Mouse (Mus musculus): Measurements from ENCODE around the gene Usp46. TPM values are rescaled to one million over a fixed set of nuclear protein-coding genes. Genes with fewer than 3 reads are reported as not detected.
"Not testable (repeated sequence)": the region's sequence is repeated elsewhere in the genome, so short reads cannot be mapped to it uniquely, and the experiment has no call there.

The Usp46 gene
- polyA plus RNA-seq, 1 experiment from 2014 or later: 52.3 TPM

DNA sequence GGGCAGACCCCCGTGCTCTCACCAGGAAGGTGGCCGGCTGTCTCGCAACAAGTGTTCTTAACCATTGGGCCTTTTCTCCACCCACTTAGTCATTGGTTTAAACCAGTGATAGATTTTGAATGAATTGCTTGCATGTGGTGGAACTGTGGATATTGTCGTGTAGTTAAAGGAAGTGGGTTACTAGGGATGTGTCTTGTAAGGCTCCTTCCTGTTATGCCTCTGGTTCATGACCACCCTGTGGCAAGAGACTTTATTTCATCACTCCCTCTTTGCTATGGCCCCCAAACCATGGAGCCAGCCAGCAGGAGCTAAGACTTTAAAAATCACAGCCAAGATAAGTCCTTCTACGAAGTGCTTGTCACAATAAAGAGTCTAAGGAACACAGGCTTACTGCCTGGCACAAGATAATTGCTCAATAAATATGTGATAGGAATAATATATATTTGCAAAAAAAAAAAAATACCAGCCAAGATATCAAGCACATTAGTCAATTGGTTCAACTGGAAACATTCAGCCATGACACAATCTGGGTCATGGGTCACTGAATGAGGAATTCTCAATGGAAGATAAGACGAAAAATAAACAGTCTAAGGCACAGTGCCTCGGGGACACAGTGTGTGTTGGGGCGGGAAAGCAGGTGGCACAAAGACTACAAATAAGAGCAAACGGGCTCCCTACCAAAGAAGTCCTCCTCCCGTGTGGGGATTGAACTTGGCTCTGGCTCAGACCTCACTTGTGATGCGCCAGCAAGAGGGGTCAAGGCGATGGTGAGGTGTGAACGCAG is 80.3 kb downstream of the Usp46 start:
- Histone ChIP-seq H3K27ac (ENCODE audit: low read length) (no peak overlapping the region), H3K4me1 (replicated peaks; ENCODE audit: control insufficient read depth, insufficient read depth, low read length) (no peaks in the 10 kb centered on the region), H3K9me3 (ENCODE audit: control insufficient read depth, low read length) (no peaks in the 10 kb centered on the region), H3K4me3 (ENCODE audit: low read length) (no peak overlapping the region), H3K27me3 (ENCODE audit: control insufficient read depth, insufficient read depth, low read depth, low read length) (no peaks in the 10 kb centered on the region), H3K36me3 (ENCODE audit: control insufficient read depth, insufficient read depth, low read length) (no peaks in the 10 kb centered on the region), H3K9ac (ENCODE audit: low read length) (no peak overlapping the region), H3K4me2 (ENCODE audit: low read depth, low read length) (no peak overlapping the region)
- ATAC-seq (ENCODE audit: low read depth): no peak
- WGBS: 62% methylated on average over 13 of the region's 13 CpGs

DNA sequence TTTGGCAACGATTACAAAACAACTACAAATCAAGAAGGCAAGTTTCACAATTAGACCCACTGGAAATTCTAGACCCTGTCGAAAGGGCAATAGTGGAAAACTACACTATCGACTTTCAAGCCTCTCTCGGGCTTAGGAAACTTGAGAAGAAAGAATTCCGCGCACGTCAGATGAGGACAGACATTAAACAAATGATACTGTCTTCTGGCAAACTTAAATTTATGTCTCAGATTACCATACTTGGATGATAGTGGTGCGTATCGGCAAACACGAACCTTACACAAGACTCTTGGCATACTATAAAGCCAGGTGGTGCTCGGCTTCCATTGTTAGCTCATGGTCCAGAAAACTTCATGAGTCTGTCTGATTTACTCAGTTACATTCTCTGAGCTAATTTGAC is 90.8 kb downstream of the Usp46 start:
- Histone ChIP-seq H3K4me2 (ENCODE audit: low read depth, low read length) (no peak overlapping the region), H3K36me3 (ENCODE audit: control insufficient read depth, insufficient read depth, low read length) (no peaks in the 10 kb centered on the region), H3K27ac (ENCODE audit: low read length) (no peak overlapping the region), H3K27me3 (ENCODE audit: control insufficient read depth, insufficient read depth, low read depth, low read length) (no peaks in the 10 kb centered on the region), H3K4me3 (ENCODE audit: low read length) (no peak overlapping the region), H3K4me1 (replicated peaks; ENCODE audit: control insufficient read depth, insufficient read depth, low read length) (no peaks in the 10 kb centered on the region), H3K9me3 (ENCODE audit: control insufficient read depth, low read length) (no peaks in the 10 kb centered on the region), H3K9ac (ENCODE audit: low read length) (no peak overlapping the region)
- no peak for ATAC-seq (ENCODE audit: low read depth)
- WGBS: 40% methylated on average over 11 of the region's 11 CpGs

DNA sequence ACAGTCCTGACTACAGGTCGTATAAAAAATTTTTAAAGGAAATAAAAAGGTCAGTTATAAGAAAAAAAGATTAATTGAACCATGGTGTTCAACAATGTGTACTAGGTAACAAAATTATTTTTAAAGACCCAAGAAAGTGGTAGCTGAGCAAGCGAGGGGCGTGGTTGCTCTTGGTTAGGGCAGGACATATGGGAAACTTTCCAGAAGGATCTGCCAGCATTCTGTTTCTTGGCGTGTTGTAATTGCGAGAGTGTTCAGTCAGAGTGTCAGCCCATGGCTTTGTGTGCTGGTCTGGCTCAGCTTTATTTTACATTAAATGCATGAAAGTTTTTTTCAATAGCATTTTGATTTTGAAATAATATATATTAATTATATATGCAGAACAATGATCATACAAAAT is 96.5 kb downstream of the Usp46 start:
- H3K27ac ChIP-seq (ENCODE audit: low read length): no peak overlapping the region
- no peaks in the 10 kb centered on the region for H3K9me3 ChIP-seq (ENCODE audit: control insufficient read depth, low read length)
- no peak overlapping the region for H3K4me2 ChIP-seq (ENCODE audit: low read depth, low read length)
- no peak overlapping the region for H3K9ac ChIP-seq (ENCODE audit: low read length)
- WGBS: 53% methylated on average over 5 of the region's 5 CpGs
- no peaks in the 10 kb centered on the region for H3K36me3 ChIP-seq (ENCODE audit: control insufficient read depth, insufficient read depth, low read length)
- peaks cover 4% of the 10 kb centered on the region; the same call in 1 of the 2 replicates for H3K4me1 ChIP-seq (replicated peaks; ENCODE audit: control insufficient read depth, insufficient read depth, low read length)
- H3K27me3 ChIP-seq (ENCODE audit: control insufficient read depth, insufficient read depth, low read depth, low read length): no peaks in the 10 kb centered on the region
- ATAC-seq (ENCODE audit: low read depth): no peak
- H3K4me3 ChIP-seq (ENCODE audit: low read length): no peak overlapping the region

DNA sequence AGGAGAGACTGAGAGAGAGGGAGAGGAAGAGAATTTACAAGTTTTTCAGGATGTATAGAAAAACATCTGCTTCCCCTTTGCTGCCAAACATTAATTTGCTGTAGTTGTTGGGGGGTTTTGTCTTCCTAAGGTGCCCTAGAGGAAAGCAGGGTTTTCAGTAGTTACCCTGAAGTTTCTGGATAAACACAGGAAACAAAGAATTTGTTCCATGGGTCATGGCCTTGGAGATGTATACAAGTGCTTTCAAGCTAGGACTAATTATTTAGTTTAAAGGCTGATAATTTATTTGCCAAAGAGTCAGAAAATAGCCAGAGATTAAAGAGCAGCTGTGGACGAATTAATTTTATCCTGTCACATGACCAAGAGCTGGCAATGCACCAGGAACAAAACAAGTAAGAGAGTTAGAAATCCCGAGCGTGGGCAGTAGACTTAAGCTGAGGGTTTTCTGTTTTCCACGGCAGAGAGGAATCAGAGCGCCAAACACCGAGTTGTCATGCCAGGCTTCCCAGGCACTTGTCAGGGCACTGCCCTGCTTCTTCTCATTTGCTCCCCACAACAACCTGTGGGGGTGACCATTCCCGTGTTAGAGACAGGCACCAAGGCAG is 98.1 kb downstream of the Usp46 start:
- Histone ChIP-seq H3K36me3 (ENCODE audit: control insufficient read depth, insufficient read depth, low read length) (no peaks in the 10 kb centered on the region), H3K9me3 (ENCODE audit: control insufficient read depth, low read length) (no peaks in the 10 kb centered on the region), H3K4me2 (ENCODE audit: low read depth, low read length) (peak overlapping the region; percentile 21; the same call in 1 of the 2 replicates), H3K4me3 (ENCODE audit: low read length) (no peak overlapping the region), H3K27ac (ENCODE audit: low read length) (peak overlapping the region; percentile 56), H3K4me1 (replicated peaks; ENCODE audit: control insufficient read depth, insufficient read depth, low read length) (peaks cover 4% of the 10 kb centered on the region; the same call in 1 of the 2 replicates), H3K9ac (ENCODE audit: low read length) (no peak overlapping the region), H3K27me3 (ENCODE audit: control insufficient read depth, insufficient read depth, low read depth, low read length) (no peaks in the 10 kb centered on the region)
- 30% methylated on average over 7 of the region's 7 CpGs for WGBS
- peak; percentile 72 for ATAC-seq (ENCODE audit: low read depth)

DNA sequence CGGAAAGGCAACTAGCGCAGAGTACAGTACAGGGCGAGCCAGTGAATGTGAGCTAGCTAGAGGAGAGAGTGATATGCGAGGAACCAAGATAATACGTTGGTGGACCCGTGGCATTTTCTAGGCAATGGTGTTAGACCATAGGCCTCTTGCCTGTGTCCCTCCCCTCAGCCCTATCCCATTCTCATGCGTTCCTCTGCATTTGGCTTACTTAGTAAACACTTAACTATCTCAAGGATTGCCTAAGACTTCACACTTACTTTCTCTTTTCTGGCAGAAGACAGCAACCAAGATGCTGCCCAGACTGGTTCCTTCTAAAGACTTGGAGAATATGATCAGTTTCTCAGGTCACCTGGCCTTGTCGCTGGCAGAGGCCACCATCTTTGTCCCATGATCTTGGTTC is 98.9 kb downstream of the Usp46 start:
- Histone ChIP-seq H3K36me3 (ENCODE audit: control insufficient read depth, insufficient read depth, low read length) (no peaks in the 10 kb centered on the region), H3K9me3 (ENCODE audit: control insufficient read depth, low read length) (no peaks in the 10 kb centered on the region), H3K27ac (ENCODE audit: low read length) (peak overlapping the region; percentile 56), H3K4me1 (replicated peaks; ENCODE audit: control insufficient read depth, insufficient read depth, low read length) (peaks cover 4% of the 10 kb centered on the region; the same call in 1 of the 2 replicates), H3K9ac (ENCODE audit: low read length) (no peak overlapping the region), H3K4me3 (ENCODE audit: low read length) (no peak overlapping the region), H3K27me3 (ENCODE audit: control insufficient read depth, insufficient read depth, low read depth, low read length) (no peaks in the 10 kb centered on the region), H3K4me2 (ENCODE audit: low read depth, low read length) (no peak overlapping the region)
- peak; percentile 67 for ATAC-seq (ENCODE audit: low read depth)
- WGBS: 68% methylated on average over 8 of the region's 8 CpGs

DNA sequence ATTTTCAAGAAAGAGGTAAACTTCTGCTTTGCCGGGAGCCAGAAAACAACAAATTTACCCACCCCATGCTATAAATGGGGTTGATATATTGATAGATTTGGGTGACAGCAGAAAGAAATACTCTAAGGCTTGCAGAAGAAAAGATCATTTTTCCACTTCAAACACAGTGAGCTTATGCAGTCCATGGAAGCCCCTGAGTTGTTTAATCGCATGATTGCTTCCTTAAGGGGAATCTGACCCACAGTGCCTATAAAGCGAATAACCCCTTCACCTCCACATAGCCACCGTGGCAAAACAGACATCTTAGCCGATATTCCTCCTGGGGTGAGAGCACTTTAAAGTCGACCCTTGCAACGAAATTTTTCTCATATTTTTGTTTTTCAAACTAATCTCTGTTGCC is 108.5 kb downstream of the Usp46 start:
- Histone ChIP-seq H3K27me3 (ENCODE audit: control insufficient read depth, insufficient read depth, low read depth, low read length) (no peaks in the 10 kb centered on the region), H3K9ac (ENCODE audit: low read length) (no peak overlapping the region), H3K4me3 (ENCODE audit: low read length) (no peak overlapping the region), H3K9me3 (ENCODE audit: control insufficient read depth, low read length) (no peaks in the 10 kb centered on the region), H3K36me3 (ENCODE audit: control insufficient read depth, insufficient read depth, low read length) (no peaks in the 10 kb centered on the region), H3K4me1 (replicated peaks; ENCODE audit: control insufficient read depth, insufficient read depth, low read length) (no peaks in the 10 kb centered on the region), H3K4me2 (ENCODE audit: low read depth, low read length) (no peak overlapping the region), H3K27ac (ENCODE audit: low read length) (no peak overlapping the region)
- WGBS: 75% methylated on average over 7 of the region's 7 CpGs
- ATAC-seq (ENCODE audit: low read depth): no peak

DNA sequence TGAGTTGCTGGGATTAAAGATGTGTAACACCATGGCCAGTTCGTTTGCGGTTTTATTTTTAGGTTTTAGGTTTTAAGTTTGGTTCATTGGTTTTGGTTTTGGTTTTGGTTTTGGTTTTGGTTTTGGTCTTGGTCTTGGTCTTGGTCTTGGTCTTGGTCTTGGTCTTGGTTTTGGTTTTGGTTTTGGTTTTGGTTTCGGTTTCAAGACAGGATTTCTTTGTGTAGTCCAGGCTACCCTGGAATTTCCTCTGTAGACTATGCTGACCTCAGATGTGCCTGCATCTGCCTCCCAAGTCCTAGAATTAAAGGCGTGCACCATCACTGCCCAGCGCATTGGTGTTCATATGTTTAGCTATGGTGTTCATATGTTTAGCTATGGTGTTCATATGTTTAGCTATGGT is 109.6 kb downstream of the Usp46 start:
- H3K27ac ChIP-seq (ENCODE audit: low read length); H3K4me1 ChIP-seq (replicated peaks; ENCODE audit: control insufficient read depth, insufficient read depth, low read length); H3K9ac ChIP-seq (ENCODE audit: low read length); ATAC-seq (ENCODE audit: low read depth); H3K4me2 ChIP-seq (ENCODE audit: low read depth, low read length); H3K9me3 ChIP-seq (ENCODE audit: control insufficient read depth, low read length); H3K36me3 ChIP-seq (ENCODE audit: control insufficient read depth, insufficient read depth, low read length); H3K4me3 ChIP-seq (ENCODE audit: low read length); H3K27me3 ChIP-seq (ENCODE audit: control insufficient read depth, insufficient read depth, low read depth, low read length): not testable (repeated sequence)
- WGBS: 89% methylated on average over 5 of the region's 5 CpGs

DNA sequence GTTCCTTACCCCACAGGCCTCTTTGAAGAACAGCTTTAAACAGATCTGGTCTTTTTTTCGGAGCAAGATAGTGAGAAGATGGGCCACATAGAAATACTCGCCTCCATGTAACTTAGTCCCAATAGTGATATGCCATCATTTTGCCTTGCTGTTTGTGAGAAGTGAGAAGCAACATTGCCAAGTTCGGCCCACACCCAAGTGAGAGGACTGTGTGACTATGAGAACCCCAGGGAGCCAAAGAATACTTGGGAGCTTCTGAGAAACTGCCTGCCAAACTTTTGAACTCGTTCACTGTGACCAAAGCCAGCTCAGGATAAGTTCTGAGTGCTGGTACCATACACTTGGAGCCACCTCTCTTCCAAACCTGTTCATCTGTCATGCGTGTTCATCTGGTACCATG is 110.1 kb downstream of the Usp46 start:
- 85% methylated on average over 5 of the region's 5 CpGs for WGBS
- H3K4me2 ChIP-seq (ENCODE audit: low read depth, low read length): no peak overlapping the region
- H3K36me3 ChIP-seq (ENCODE audit: control insufficient read depth, insufficient read depth, low read length): no peaks in the 10 kb centered on the region
- no peak overlapping the region for H3K27ac ChIP-seq (ENCODE audit: low read length)
- no peak overlapping the region for H3K9ac ChIP-seq (ENCODE audit: low read length)
- H3K4me3 ChIP-seq (ENCODE audit: low read length): no peak overlapping the region
- no peaks in the 10 kb centered on the region for H3K27me3 ChIP-seq (ENCODE audit: control insufficient read depth, insufficient read depth, low read depth, low read length)
- ATAC-seq (ENCODE audit: low read depth): no peak
- H3K4me1 ChIP-seq (replicated peaks; ENCODE audit: control insufficient read depth, insufficient read depth, low read length): no peaks in the 10 kb centered on the region
- H3K9me3 ChIP-seq (ENCODE audit: control insufficient read depth, low read length): no peaks in the 10 kb centered on the region

DNA sequence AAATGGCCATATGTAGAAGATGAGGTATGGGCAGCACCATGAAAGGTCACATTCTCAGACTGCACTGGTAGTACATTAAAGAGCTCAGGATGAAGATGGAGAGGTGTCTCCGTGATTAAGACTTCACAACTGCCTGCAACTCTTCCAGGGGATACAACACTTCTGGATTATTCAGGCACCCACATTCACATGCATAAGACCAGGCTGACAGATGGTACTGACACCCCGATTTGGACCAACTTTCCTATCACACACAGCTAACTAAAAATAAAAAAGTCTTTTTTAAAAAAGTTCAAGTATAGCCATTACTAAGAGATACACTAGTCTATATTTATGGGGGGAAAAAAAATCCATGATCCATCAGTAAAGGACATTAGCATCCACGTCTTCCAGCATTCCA is 112.5 kb downstream of the Usp46 start:
- no peak overlapping the region for H3K4me2 ChIP-seq (ENCODE audit: low read depth, low read length)
- H3K36me3 ChIP-seq (ENCODE audit: control insufficient read depth, insufficient read depth, low read length): no peaks in the 10 kb centered on the region
- no peaks in the 10 kb centered on the region for H3K4me1 ChIP-seq (replicated peaks; ENCODE audit: control insufficient read depth, insufficient read depth, low read length)
- no peak overlapping the region for H3K27ac ChIP-seq (ENCODE audit: low read length)
- no peak overlapping the region for H3K9ac ChIP-seq (ENCODE audit: low read length)
- H3K4me3 ChIP-seq (ENCODE audit: low read length): no peak overlapping the region
- H3K27me3 ChIP-seq (ENCODE audit: control insufficient read depth, insufficient read depth, low read depth, low read length): no peaks in the 10 kb centered on the region
- ATAC-seq (ENCODE audit: low read depth): no peak
- H3K9me3 ChIP-seq (ENCODE audit: control insufficient read depth, low read length): no peaks in the 10 kb centered on the region
- 83% methylated on average over 3 of the region's 3 CpGs for WGBS

Data from lung, embryonic 16.5 days (tissue).